Mouse (Mus musculus): ENCODE data around the gene Tpi1.

- TF ChIP-seq CTCF (IDR thresholded peaks at IDR 0.05) (no peak), EP300 (IDR thresholded peaks at IDR 0.05; ENCODE audit: insufficient read depth, low read depth, low read length) (no peak)
Measured at GRCm38 (mm10) chr6:124850535-124850934, 36.4 kb upstream of the Tpi1 start.
